Mouse (Mus musculus): Measurements from ENCODE around the gene Mrgprb3. TPM values are rescaled to one million over a fixed set of nuclear protein-coding genes. Genes with fewer than 3 reads are reported as not detected.

Mrgprb3 gene
- polyA plus RNA-seq (2015; fragmentation: Illumina TruSeq; extraction: RNeasy Lipid Tissue Mini Kit (QIAGEN cat#74804); ENCODE audit: insufficient read depth, low replicate concordance) = not detected

DNA sequence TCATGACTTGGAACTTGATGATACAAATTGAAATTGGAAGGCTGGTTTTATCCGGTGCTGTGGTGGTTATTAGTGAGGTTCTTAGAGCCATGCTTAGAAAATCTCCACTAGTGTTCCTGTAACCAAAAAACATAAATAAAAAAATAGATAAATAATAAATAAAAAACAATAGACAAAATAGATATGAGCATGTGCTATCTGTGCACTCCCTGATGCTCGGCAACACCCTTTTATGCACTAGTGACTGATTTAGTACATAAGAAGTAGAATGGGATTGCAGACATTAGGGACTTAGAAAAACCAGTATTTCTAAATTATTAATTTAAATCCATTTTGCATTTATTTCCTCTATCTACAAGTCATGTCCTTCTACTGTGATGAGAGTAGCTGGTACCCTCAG, at the start of gene Mrgprb3:
TSS of gene Mrgprb3 (minus strand) at position 101 of the 400 bp plus-strand sequence.

Other genes starting within 250 kb of the Mrgprb3 start
- 0.22 TPM for gene Mrgprb1, start 187.5 kb downstream of the Mrgprb3 start, polyA plus RNA-seq (2015; fragmentation: Illumina TruSeq; extraction: RNeasy Lipid Tissue Mini Kit (QIAGEN cat#74804); ENCODE audit: insufficient read depth, low replicate concordance)
- gene Mrgprx2, start 144.5 kb downstream of the Mrgprb3 start, polyA plus RNA-seq (2015; fragmentation: Illumina TruSeq; extraction: RNeasy Lipid Tissue Mini Kit (QIAGEN cat#74804); ENCODE audit: insufficient read depth, low replicate concordance) = 0.04 TPM
- gene Mrgprb2, start 85.7 kb downstream of the Mrgprb3 start, polyA plus RNA-seq (2015; fragmentation: Illumina TruSeq; extraction: RNeasy Lipid Tissue Mini Kit (QIAGEN cat#74804); ENCODE audit: insufficient read depth, low replicate concordance) = not detected
- 48.1 TPM for gene Zdhhc13, start 145.2 kb upstream of the Mrgprb3 start, polyA plus RNA-seq (2015; fragmentation: Illumina TruSeq; extraction: RNeasy Lipid Tissue Mini Kit (QIAGEN cat#74804); ENCODE audit: insufficient read depth, low replicate concordance)
- 0.30 TPM for gene Csrp3, start 204.2 kb upstream of the Mrgprb3 start, polyA plus RNA-seq (2015; fragmentation: Illumina TruSeq; extraction: RNeasy Lipid Tissue Mini Kit (QIAGEN cat#74804); ENCODE audit: insufficient read depth, low replicate concordance)
- 7.0 TPM for gene E2f8, start 237.8 kb upstream of the Mrgprb3 start, polyA plus RNA-seq (2015; fragmentation: Illumina TruSeq; extraction: RNeasy Lipid Tissue Mini Kit (QIAGEN cat#74804); ENCODE audit: insufficient read depth, low replicate concordance)

All from spleen, adult 10 weeks (tissue).